Mouse (Mus musculus) megakaryocyte, embryonic 14.5 days (primary cell): ENCODE measurements at regions not wholly inside any gene's neighbourhood (a gene's known extent, or its start where the extent isn't known, plus 50 kb on each side); places are given as distances from the start of the nearest gene placed in this dataset.

Source experiments
- FLI1 ChIP-seq: IDR thresholded peaks from 2 replicates; pipeline ENCODE4 v1.6.1; 2012; ENCODE audit warnings: low read length, inconsistent platforms, mixed read lengths
- GATA1 ChIP-seq: IDR thresholded peaks from 3 replicates; pipeline ENCODE4 v1.6.1; 2012; ENCODE audit warnings: mixed read lengths, low read length, inconsistent platforms, borderline replicate concordance

DNA sequence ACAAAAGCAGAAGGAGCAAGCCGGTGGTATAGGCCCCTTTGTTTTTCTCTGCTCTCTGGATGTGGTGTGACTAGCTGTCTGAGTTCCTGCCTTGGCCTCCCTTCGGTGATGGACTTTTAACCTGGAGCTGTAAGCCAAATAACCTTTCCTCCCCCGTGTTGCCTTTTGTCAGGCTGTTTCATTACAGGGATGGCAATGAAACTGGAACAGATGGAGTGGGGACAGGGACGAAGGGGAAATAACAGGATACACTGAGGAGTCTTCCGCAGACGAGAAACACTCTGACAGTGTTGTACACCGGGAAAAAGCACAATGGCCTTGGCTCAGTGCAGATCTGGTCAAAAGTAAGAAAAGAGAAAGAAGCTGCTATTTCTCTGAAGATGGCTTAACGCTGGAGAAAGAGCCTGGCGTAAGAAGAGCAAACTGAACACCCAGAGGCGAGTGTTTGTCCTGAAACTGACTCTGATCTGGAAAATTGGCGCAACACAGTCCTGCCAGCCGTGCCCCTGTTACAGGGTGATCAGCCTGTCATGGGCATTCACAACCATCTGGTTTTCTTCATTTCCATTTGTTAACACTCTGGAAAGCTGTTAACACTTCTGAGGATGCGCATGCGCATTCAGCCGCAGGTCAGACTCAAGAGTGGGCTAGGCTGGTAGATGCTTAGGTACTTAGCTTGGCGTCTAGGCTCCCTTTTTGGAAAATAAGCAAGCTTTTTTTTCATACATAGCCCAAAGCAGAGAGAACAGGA is 233.0 kb upstream of the Fam160b2 start:
- TF ChIP-seq GATA1 (no peak), FLI1 (no peak)
